Mouse (Mus musculus): ENCODE data around the gene Cd46. TPM values are rescaled to one million over a fixed set of nuclear protein-coding genes. Genes with fewer than 3 reads are reported as not detected.

The Cd46 gene
- polyA plus RNA-seq, 1 experiment from 2014 or later, result 0.82 TPM

GRCm38 (mm10) chr1:195040437-195040836, 51.6 kb downstream of the Cd46 start:
- Histone ChIP-seq H3K4me3 (no peak overlapping the region), H3K4me2 (no peak overlapping the region), H3K9ac (no peak overlapping the region), H3K9me3 (no peaks in the 10 kb centered on the region), H3K4me1 (replicated peaks) (no peaks in the 10 kb centered on the region), H3K27ac (no peak overlapping the region), H3K36me3 (no peaks in the 10 kb centered on the region), H3K27me3 (no peaks in the 10 kb centered on the region)
- 0 out of 2 replicates have a peak, but pooled peaks have one; percentile 61 for ATAC-seq (ENCODE audit: low FRiP score)

DNA sequence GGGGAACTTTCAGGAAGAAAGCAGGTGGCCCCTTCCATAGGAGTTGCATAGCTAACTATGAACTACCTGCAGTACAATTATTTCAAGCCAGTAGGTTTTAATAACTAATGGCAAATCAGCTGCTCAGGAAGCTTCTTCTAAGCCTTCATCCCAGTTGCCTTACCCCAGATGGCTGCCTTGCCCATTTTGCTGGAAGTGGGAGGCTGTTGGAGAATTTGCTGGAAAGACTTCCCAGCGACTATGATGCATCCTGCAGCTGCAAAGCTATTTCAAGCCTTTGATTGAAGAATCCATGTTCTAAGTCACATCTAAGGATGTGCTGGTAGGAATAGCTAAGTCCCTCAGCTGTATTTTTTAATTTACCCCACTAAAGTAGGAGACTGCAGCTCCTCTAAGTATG, 53.7 kb downstream of the Cd46 start:
- no peaks in the 10 kb centered on the region for H3K9me3 ChIP-seq
- no peaks in the 10 kb centered on the region for H3K27me3 ChIP-seq
- H3K4me2 ChIP-seq, result no peak overlapping the region
- H3K27ac ChIP-seq, result no peak overlapping the region
- H3K4me1 ChIP-seq (replicated peaks), result 0 out of 2 replicates have a peak, but pooled peaks cover 4% of the 10 kb centered on the region
- 82% methylated on average over 1 of the region's 1 CpGs for WGBS
- no peak overlapping the region for H3K4me3 ChIP-seq
- ATAC-seq (ENCODE audit: low FRiP score), result no peak
- no peak overlapping the region for H3K9ac ChIP-seq
- H3K36me3 ChIP-seq, result no peaks in the 10 kb centered on the region

DNA sequence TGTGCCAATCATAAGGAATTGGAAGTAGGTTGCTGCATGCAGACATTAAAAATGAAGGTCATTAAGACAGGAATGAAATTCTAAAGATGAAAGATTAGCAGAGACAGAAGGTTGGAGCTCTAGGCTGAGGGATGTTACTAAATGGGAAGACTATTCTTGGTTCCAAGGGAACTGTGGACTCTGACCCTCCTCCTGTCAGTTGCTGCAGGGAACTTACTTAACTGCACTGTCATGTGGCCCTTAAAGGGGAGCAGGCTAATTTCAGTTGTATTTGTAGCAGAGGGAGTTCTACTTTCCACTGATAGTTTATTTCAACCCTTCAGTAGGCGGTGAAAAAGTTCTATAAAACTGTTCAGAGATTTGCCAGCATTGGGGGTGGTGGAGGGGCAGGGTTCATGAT, 54.1 kb downstream of the Cd46 start:
- Histone ChIP-seq H3K9me3 (no peaks in the 10 kb centered on the region), H3K36me3 (no peaks in the 10 kb centered on the region), H3K4me3 (no peak overlapping the region), H3K9ac (no peak overlapping the region), H3K27me3 (no peaks in the 10 kb centered on the region), H3K4me1 (replicated peaks) (0 out of 2 replicates have a peak, but pooled peaks cover 4% of the 10 kb centered on the region), H3K27ac (no peak overlapping the region), H3K4me2 (no peak overlapping the region)
- 97% methylated on average over 1 of the region's 1 CpGs for WGBS
- no peak for ATAC-seq (ENCODE audit: low FRiP score)

- no peaks in the 10 kb centered on the region for H3K9me3 ChIP-seq
- H3K4me2 ChIP-seq, result no peak overlapping the region
- H3K4me3 ChIP-seq, result no peak overlapping the region
- no peak for ATAC-seq (ENCODE audit: low FRiP score)
- no peaks in the 10 kb centered on the region for H3K36me3 ChIP-seq
- H3K9ac ChIP-seq, result no peak overlapping the region
- 0 out of 2 replicates have a peak, but pooled peaks cover 4% of the 10 kb centered on the region for H3K4me1 ChIP-seq (replicated peaks)
- H3K27me3 ChIP-seq, result no peaks in the 10 kb centered on the region
- no peak overlapping the region for H3K27ac ChIP-seq
- 90% methylated on average over 6 of the region's 6 CpGs for WGBS
These were observed 54.6 kb downstream of the Cd46 start for GRCm38 (mm10) chr1:195037483-195037882.

GRCm38 (mm10) chr1:195033941-195034340, 58.1 kb downstream of the Cd46 start:
- Histone ChIP-seq H3K27ac (no peak overlapping the region), H3K9me3 (no peaks in the 10 kb centered on the region), H3K9ac (no peak overlapping the region), H3K27me3 (no peaks in the 10 kb centered on the region), H3K4me1 (replicated peaks) (0 out of 2 replicates have a peak, but pooled peaks cover 4% of the 10 kb centered on the region), H3K4me3 (no peak overlapping the region), H3K36me3 (no peaks in the 10 kb centered on the region), H3K4me2 (no peak overlapping the region)
- ATAC-seq (ENCODE audit: low FRiP score), result no peak
- WGBS, result 66% methylated on average over 1 of the region's 1 CpGs

- no peaks in the 10 kb centered on the region for H3K9me3 ChIP-seq
- no peaks in the 10 kb centered on the region for H3K27me3 ChIP-seq
- H3K4me3 ChIP-seq, result no peak overlapping the region
- ATAC-seq (ENCODE audit: low FRiP score), result no peak
- no peaks in the 10 kb centered on the region for H3K36me3 ChIP-seq
- no peak overlapping the region for H3K4me2 ChIP-seq
- H3K9ac ChIP-seq, result no peak overlapping the region
- H3K27ac ChIP-seq, result no peak overlapping the region
- 89% methylated on average over 1 of the region's 1 CpGs for WGBS
- 0 out of 2 replicates have a peak, but pooled peaks cover 4% of the 10 kb centered on the region for H3K4me1 ChIP-seq (replicated peaks)
These were observed 59.3 kb downstream of the Cd46 start for GRCm38 (mm10) chr1:195032738-195033137.

GRCm38 (mm10) chr1:195031786-195032185, 60.3 kb downstream of the Cd46 start:
- no peak overlapping the region for H3K27ac ChIP-seq
- no peaks in the 10 kb centered on the region for H3K27me3 ChIP-seq
- H3K9me3 ChIP-seq, result no peaks in the 10 kb centered on the region
- H3K9ac ChIP-seq, result no peak overlapping the region
- no peak overlapping the region for H3K4me3 ChIP-seq
- no peak for ATAC-seq (ENCODE audit: low FRiP score)
- H3K4me2 ChIP-seq, result no peak overlapping the region
- H3K36me3 ChIP-seq, result no peaks in the 10 kb centered on the region
- H3K4me1 ChIP-seq (replicated peaks), result 0 out of 2 replicates have a peak, but pooled peaks cover 4% of the 10 kb centered on the region

DNA sequence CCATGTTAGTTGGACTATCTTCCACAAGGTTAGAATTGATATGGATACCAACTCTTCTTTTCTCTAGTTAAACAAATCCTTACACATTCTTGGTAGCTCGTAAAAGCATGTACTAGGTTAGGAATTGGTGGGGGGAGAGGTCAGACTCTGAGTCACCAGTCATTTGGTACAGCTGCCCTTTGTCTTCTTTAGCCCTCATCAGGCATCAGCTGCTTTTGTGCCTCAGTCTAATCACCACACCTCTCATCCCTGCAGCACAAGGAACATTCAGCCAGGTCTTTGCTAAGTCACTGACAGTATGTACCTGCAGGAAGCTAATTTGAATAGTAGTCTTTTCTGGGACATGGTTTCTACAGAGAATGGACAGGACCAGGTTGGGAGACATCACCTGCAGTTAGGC, 64.5 kb downstream of the Cd46 start:
- 56% methylated on average over 1 of the region's 1 CpGs for WGBS
- ATAC-seq (ENCODE audit: low FRiP score), result no peak
- H3K36me3 ChIP-seq, result peaks cover 22% of the 10 kb centered on the region

DNA sequence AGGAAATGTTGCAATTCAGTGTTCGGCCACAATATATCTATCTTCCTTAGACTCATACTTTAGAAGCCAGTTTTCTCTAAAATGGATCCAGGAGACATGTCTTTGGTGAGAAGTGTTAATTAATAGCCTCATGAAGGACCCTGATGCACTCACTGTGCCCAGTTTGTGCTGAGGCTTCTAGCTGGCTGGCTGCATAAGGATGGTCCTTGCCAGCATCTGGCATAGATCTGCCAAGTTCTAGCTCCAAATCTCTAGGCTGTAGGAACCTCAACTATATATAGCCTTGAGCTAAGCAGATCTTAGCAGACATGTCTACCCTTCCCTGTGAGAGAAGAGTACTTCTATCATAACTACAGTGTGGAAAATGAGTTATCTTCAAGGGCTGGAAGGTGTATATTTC, 68.2 kb downstream of the Cd46 start:
- 98% methylated on average over 1 of the region's 1 CpGs for WGBS
- no peak overlapping the region for H3K4me2 ChIP-seq
- no peaks in the 10 kb centered on the region for H3K4me1 ChIP-seq (replicated peaks)
- ATAC-seq (ENCODE audit: low FRiP score), result no peak
- no peak overlapping the region for H3K9ac ChIP-seq
- no peaks in the 10 kb centered on the region for H3K27me3 ChIP-seq
- no peaks in the 10 kb centered on the region for H3K9me3 ChIP-seq
- H3K36me3 ChIP-seq, result peaks cover 22% of the 10 kb centered on the region
- H3K27ac ChIP-seq, result no peak overlapping the region
- no peak overlapping the region for H3K4me3 ChIP-seq

More for the DNA sequence above, 64.5 kb downstream of the Cd46 start:
- H3K4me3 ChIP-seq, result no peak overlapping the region
- no peaks in the 10 kb centered on the region for H3K9me3 ChIP-seq
- H3K9ac ChIP-seq, result no peak overlapping the region
- no peak overlapping the region for H3K27ac ChIP-seq
- no peak overlapping the region for H3K4me2 ChIP-seq
- H3K4me1 ChIP-seq (replicated peaks), result no peaks in the 10 kb centered on the region
- no peaks in the 10 kb centered on the region for H3K27me3 ChIP-seq

DNA sequence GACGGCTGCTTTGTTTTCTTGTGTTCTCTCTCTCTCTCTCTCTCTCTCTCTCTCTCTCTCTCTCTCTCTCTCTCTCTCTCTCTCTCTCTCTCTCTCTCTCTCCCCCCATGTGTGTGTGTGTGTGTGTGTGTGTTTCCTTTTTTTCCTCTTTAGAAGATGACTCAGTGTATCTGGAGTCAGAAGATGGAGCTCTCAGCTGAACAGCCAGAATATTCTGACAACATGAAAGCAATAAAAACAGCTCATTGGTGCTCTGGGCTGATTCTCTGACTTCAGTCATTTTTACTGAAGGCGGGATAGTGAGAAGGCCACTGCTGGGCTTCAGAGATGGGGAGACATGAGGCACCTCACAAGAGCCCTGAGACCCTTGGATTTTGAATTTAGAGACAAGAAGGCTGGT, 70.2 kb downstream of the Cd46 start:
- no peaks in the 10 kb centered on the region for H3K27me3 ChIP-seq
- peaks cover 5% of the 10 kb centered on the region; the same call in 1 of the 2 replicates for H3K4me1 ChIP-seq (replicated peaks)
- no peak overlapping the region for H3K9ac ChIP-seq
- WGBS, result 70% methylated on average over 2 of the region's 2 CpGs
- no peaks in the 10 kb centered on the region for H3K9me3 ChIP-seq
- ATAC-seq (ENCODE audit: low FRiP score), result no peak
- H3K36me3 ChIP-seq, result peaks cover 22% of the 10 kb centered on the region
- H3K4me3 ChIP-seq, result no peak overlapping the region
- H3K4me2 ChIP-seq, result no peak overlapping the region
- H3K27ac ChIP-seq, result no peak overlapping the region

GRCm38 (mm10) chr1:195019062-195019600, 72.9 kb downstream of the Cd46 start:
- H3K27ac ChIP-seq, result no peak overlapping the region
- WGBS, result 95% methylated on average over 5 of the region's 5 CpGs

GRCm38 (mm10) chr1:195018089-195018999, 73.7 kb downstream of the Cd46 start:
- H3K9ac ChIP-seq, result no peak overlapping the region
- H3K27ac ChIP-seq, result no peak overlapping the region
- H3K4me2 ChIP-seq, result no peak overlapping the region
- ATAC-seq (ENCODE audit: low FRiP score), result peak; percentile 55; the same call in 1 of the 2 replicates
- H3K36me3 ChIP-seq, result peaks cover 1% of the 10 kb centered on the region; the same call in 1 of the 2 replicates
- no peak overlapping the region for H3K4me3 ChIP-seq
- H3K9me3 ChIP-seq, result no peaks in the 10 kb centered on the region
- 86% methylated on average over 9 of the region's 9 CpGs for WGBS
- H3K4me1 ChIP-seq (replicated peaks), result peaks cover 5% of the 10 kb centered on the region; the same call in 1 of the 2 replicates
- no peaks in the 10 kb centered on the region for H3K27me3 ChIP-seq

More at GRCm38 (mm10) chr1:195019062-195019600, 72.9 kb downstream of the Cd46 start:
- Histone ChIP-seq H3K36me3 (peaks cover 8% of the 10 kb centered on the region; the same call in 1 of the 2 replicates), H3K27me3 (no peaks in the 10 kb centered on the region), H3K9me3 (no peaks in the 10 kb centered on the region), H3K4me1 (replicated peaks) (peaks cover 5% of the 10 kb centered on the region; the same call in 1 of the 2 replicates), H3K9ac (no peak overlapping the region), H3K4me2 (no peak overlapping the region), H3K4me3 (no peak overlapping the region)
- no peak for ATAC-seq (ENCODE audit: low FRiP score)

Measured in hindbrain, embryonic 13.5 days (tissue).